Mouse (Mus musculus): ENCODE measurements around the gene Gm44502.
"Not testable (repeated sequence)": the region's sequence is repeated elsewhere in the genome, so short reads cannot be mapped to it uniquely, and the experiment has no call there.

DNA sequence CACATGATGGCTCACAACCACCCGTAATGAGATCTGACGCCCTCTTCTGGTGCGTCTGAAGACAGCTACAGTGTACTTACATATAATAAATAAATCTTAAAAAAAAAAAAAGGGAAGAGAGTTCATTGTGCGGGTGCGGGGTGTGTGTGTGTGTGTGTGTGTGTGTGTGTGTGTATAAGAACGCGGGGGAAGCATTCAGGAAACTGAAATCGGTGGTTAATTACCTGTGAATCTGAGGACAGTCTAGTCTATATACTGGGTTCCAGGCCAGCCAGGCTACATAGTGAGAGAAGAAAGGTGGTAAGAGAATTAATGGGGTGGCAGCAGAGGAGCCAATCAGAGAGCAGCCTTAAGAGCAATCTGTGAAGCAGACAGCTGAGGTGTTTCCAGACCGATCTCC lies 1.3 kb upstream of the Gm44502 start:
- TF ChIP-seq CTCF (IDR thresholded peaks at IDR 0.05; ENCODE audit: control insufficient read depth, insufficient read depth, insufficient read length); USF1 (IDR thresholded peaks at IDR 0.05; ENCODE audit: low read depth); MYOG (IDR thresholded peaks at IDR 0.05; ENCODE audit: control insufficient read depth, extremely low read depth, insufficient read length); MYOD1 (IDR thresholded peaks at IDR 0.05; ENCODE audit: control insufficient read depth, insufficient read length, low read depth); MAX (IDR thresholded peaks at IDR 0.05); CEBPB (IDR thresholded peaks at IDR 0.05; ENCODE audit: low read depth): not testable (repeated sequence)
